Mouse (Mus musculus) liver, postnatal 0 days (tissue): ENCODE results near the gene Natd1. TPM values are rescaled to one million over a fixed set of nuclear protein-coding genes. Genes with fewer than 3 reads are reported as not detected.

Source experiments
- ATAC-seq: fragments of 200-750 bp; cut with Nextera tagmentation; 2 replicates; pipeline ENCODE4 v1.8.0; 2017; ENCODE audit warnings: mild to moderate bottlenecking, moderate library complexity
- DNase-seq: peaks from one replicate; pipeline ENCODE4 v3.0.0-alpha.2; 2016
- H3K27ac ChIP-seq: fragments of 300-500 bp; sonication (generic); 2 replicates; pipeline ENCODE4 v1.5.1; 2014; ENCODE audit warnings: antibody characterized with exemption, moderate library complexity, mild to moderate bottlenecking, low read depth
- H3K27me3 ChIP-seq: fragments of 300-500 bp; sonication (generic); 2 replicates; pipeline ENCODE4 v1.6.1; 2014; ENCODE audit warnings: low read length, control low read depth, mixed read lengths; ENCODE audit not compliant: insufficient read depth
- H3K36me3 ChIP-seq: fragments of 300-500 bp; sonication (generic); replicated peaks from 2 replicates; pipeline ENCODE4 v1.6.1; 2014; ENCODE audit warnings: mild to moderate bottlenecking, control low read depth, low read length, moderate library complexity, mixed read lengths; ENCODE audit not compliant: insufficient read depth
- H3K4me1 ChIP-seq: fragments of 300-500 bp; sonication (generic); 2 replicates; pipeline ENCODE4 v1.6.1; 2014; ENCODE audit warnings: antibody characterized with exemption, mild to moderate bottlenecking, control low read depth; ENCODE audit not compliant: insufficient read depth
- H3K4me2 ChIP-seq: fragments of 300-500 bp; sonication (generic); 2 replicates; pipeline ENCODE4 v1.6.1; 2014; ENCODE audit warnings: low read depth, mild to moderate bottlenecking, low read length, moderate library complexity, mixed read lengths
- H3K4me3 ChIP-seq: fragments of 300-500 bp; sonication (generic); 2 replicates; pipeline ENCODE4 v1.5.1; 2014; ENCODE audit warnings: low read depth, low read length
- H3K9ac ChIP-seq: fragments of 300-500 bp; sonication (generic); replicated peaks from 2 replicates; pipeline ENCODE4 v1.6.1; 2014; ENCODE audit warnings: mild to moderate bottlenecking, moderate library complexity
- H3K9me3 ChIP-seq: fragments of 300-500 bp; sonication (generic); 2 replicates; pipeline ENCODE4 v1.6.1; 2016; ENCODE audit warnings: mild to moderate bottlenecking, control low read depth, low read length, mixed read lengths
- CTCF ChIP-seq: sonication (generic); IDR thresholded peaks from 2 replicates; pipeline ENCODE4 v1.5.1; 2016; ENCODE audit warnings: antibody characterized with exemption, low read depth
- EP300 ChIP-seq: IDR thresholded peaks from 2 replicates; pipeline ENCODE4 v1.6.1; 2016; ENCODE audit warnings: antibody characterized with exemption, low read depth, mild to moderate bottlenecking
- WGBS: fragments of 180-500 bp; shearing (Covaris S2); extraction: QIAGEN DNeasy Blood & Tissue Kit; methylation state at CpG from one replicate; pipeline ENCODE4 v1.1.7; 2014; ENCODE audit not compliant: insufficient replicate concordance; 5-methylcytosine and 5-hydroxymethylcytosine counted together
- polyA plus RNA-seq: library from polyadenylated mRNA; unstranded; fragments of >200 nt; fragmentation: Nextera tagmentation; extraction: Ambion mirVana; gene quantifications from 2 replicates; pipeline ENCODE4 v1.2.1, GENCODE M21; 2015

Natd1 gene
- polyA plus RNA-seq, 1 experiment from 2014 or later = 6.2 TPM

DNA sequence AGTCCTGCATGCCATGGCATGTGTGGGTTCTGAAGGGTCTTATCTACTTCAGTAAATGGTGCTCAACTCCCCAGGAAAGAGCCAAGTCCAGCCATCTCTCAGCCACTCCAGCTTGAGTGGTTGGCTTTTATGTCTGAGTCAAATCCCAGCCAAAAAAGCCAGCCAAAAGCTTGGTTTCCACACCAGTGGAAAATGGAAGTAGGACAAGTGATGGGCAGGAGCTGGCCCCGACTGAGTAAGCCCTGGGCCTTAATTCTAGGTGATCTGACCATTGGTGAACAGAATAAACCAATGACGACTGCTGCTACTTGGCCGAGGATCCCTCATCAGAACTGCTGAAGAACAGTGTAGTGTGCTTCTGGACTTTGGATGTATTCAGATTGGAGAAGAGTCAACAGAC is 47.1 kb downstream of the Natd1 start:
- DNase-seq (no peak), ATAC-seq (no peak)
- 83% methylated on average over 3 of the region's 3 CpGs for WGBS
- TF ChIP-seq EP300 (no peak), CTCF (no peak)
- Histone ChIP-seq H3K36me3 (peaks cover 23% of the 10 kb centered on the region), H3K4me3 (no peak overlapping the region), H3K4me1 (peaks cover 7% of the 10 kb centered on the region; the same call in 1 of the 2 replicates), H3K9me3 (no peaks in the 10 kb centered on the region), H3K27me3 (no peaks in the 10 kb centered on the region), H3K9ac (no peak overlapping the region), H3K27ac (no peak overlapping the region), H3K4me2 (no peak overlapping the region)

DNA sequence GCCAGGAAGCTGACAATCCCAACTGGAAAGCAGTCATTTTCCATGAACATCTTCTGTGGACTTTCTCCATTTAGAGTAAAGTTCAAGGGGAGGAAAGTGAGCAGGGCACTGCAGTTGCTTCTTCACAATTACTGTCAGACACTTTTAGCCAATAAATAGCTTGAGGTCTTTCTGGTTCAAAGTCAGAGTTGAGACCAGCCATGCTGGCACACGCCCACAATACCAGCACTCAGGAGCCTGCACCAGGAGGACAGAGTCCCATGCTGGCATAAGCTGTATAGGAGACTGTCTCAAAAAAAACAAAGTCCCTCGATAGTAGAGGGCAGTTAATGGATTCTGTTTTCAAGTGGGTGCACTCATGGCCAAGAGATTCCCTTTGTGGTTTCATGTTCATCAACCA is 48.5 kb downstream of the Natd1 start:
- Histone ChIP-seq H3K9ac (no peak overlapping the region), H3K4me2 (no peak overlapping the region), H3K9me3 (no peaks in the 10 kb centered on the region), H3K4me1 (peaks cover 7% of the 10 kb centered on the region; the same call in 1 of the 2 replicates), H3K27me3 (no peaks in the 10 kb centered on the region), H3K4me3 (no peak overlapping the region), H3K36me3 (peaks cover 33% of the 10 kb centered on the region), H3K27ac (no peak overlapping the region)
- ATAC-seq = no peak
- WGBS = 69% methylated on average over 2 of the region's 2 CpGs
- DNase-seq = no peak
- no peak for TF ChIP-seq EP300
- no peak for TF ChIP-seq CTCF

DNA sequence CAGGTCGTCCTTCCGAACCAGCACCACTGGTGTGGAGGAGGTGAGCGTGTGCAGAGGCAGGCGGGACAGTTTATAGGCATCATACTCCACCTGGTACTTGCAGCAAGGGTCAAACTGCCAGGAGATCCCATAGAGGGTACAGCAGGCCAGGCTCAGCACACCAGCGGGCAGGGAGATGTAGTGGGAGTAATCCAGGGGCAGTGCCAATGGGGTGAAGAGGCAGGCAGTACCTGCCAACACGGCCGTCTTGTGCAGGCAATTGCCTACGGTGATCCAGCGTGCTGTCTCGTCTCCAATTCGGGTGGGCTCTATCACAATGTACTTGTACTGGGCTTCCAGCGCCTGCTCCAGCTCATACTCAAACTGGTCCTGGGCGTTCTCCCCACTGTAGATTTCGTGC is 49.6 kb downstream of the Natd1 start:
- no peak for DNase-seq
- H3K4me3 ChIP-seq = no peak overlapping the region

DNA sequence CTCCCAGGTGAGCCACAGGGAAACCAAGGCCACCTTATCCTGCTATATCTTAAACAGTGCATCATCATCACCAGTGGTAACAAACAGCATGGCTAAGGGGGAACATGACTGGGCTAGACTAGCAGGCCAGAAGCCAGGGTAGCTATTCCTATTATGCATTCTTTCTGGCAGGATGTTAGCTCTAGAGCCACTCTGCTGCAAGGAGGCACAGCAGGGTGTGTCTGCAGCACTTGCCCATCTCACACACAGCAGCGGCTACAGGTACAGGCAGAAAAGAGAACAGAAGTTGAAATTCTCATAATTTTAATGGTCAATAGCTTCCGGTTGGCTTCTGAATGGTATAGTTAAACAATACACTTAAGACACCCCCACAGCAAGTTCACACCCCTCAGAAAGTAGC is 50.4 kb downstream of the Natd1 start:
- Histone ChIP-seq H3K4me3 (no peak overlapping the region), H3K4me2 (no peak overlapping the region), H3K4me1 (peaks cover 7% of the 10 kb centered on the region; the same call in 1 of the 2 replicates), H3K27ac (no peak overlapping the region), H3K9me3 (no peaks in the 10 kb centered on the region), H3K36me3 (peaks cover 35% of the 10 kb centered on the region), H3K27me3 (no peaks in the 10 kb centered on the region), H3K9ac (no peak overlapping the region)
- DNase-seq (no peak), ATAC-seq (no peak)
- 85% methylated on average over 2 of the region's 2 CpGs for WGBS
- no peak for TF ChIP-seq EP300

More for the DNA sequence above, 49.6 kb downstream of the Natd1 start:
- no peak for ATAC-seq
- TF ChIP-seq CTCF (no peak), EP300 (no peak)
- H3K9ac ChIP-seq = no peak overlapping the region
- H3K4me2 ChIP-seq = no peak overlapping the region
- H3K4me1 ChIP-seq = peaks cover 7% of the 10 kb centered on the region; the same call in 1 of the 2 replicates
- H3K27ac ChIP-seq = no peak overlapping the region
- H3K36me3 ChIP-seq = peaks cover 33% of the 10 kb centered on the region
- no peaks in the 10 kb centered on the region for H3K27me3 ChIP-seq
- WGBS = 88% methylated on average over 14 of the region's 14 CpGs
- no peaks in the 10 kb centered on the region for H3K9me3 ChIP-seq

DNA sequence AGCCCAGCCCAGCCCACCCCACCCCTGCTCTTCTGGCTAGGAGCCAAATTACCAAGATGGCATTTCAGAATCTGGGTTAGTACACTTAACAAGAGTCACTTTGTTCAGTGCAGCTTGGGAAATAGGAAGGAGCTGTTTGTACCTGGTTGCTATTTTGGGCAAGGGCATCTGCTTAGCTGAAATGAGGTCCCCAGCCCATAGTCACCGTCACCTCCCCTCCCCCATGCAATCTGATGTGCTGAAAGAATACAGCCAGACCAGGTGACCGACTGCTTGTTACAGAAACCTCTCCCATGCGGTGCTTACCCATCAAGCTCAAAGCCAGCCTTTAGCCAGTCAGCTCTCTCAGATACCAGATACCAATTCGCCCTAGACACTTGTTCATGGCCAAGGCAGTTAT is 51.4 kb downstream of the Natd1 start:
- Histone ChIP-seq H3K36me3 (peaks cover 38% of the 10 kb centered on the region), H3K4me2 (no peak overlapping the region), H3K27me3 (no peaks in the 10 kb centered on the region), H3K9me3 (no peaks in the 10 kb centered on the region), H3K27ac (no peak overlapping the region), H3K4me3 (no peak overlapping the region), H3K4me1 (peaks cover 4% of the 10 kb centered on the region; the same call in 1 of the 2 replicates), H3K9ac (no peak overlapping the region)
- WGBS = 71% methylated on average over 4 of the region's 4 CpGs
- DNase-seq (no peak), ATAC-seq (no peak)
- no peak for TF ChIP-seq EP300

DNA sequence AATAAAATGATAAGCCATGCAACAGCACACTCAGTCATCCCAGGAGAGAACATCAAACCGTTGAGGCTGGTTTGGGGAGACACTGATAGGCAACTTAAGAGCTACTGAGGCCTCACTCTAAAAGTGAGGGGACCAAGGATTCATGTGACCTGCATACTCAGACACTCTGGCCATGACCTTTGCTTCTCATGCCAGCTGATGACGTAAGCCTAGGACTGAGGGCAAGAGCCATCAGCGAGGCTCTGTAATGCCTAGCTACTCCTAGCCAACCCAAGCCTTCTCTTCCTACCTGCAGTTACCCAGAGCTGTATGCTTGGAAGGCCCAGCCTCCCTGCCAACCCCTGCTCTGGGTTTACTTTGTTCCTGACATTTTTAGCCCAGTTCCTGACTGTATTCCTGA is 52.6 kb downstream of the Natd1 start:
- 71% methylated on average over 3 of the region's 3 CpGs for whole genome bisulfite sequencing
- no peaks in the 10 kb centered on the region for H3K27me3 ChIP-seq
- no peak overlapping the region for H3K4me3 ChIP-seq
- DNase-seq (no peak), ATAC-seq (peak; percentile 67)
- H3K4me1 ChIP-seq = no peaks in the 10 kb centered on the region
- peaks cover 41% of the 10 kb centered on the region for H3K36me3 ChIP-seq
- no peaks in the 10 kb centered on the region for H3K9me3 ChIP-seq
- no peak overlapping the region for H3K27ac ChIP-seq
- no peak overlapping the region for H3K9ac ChIP-seq
- H3K4me2 ChIP-seq = no peak overlapping the region
- TF ChIP-seq CTCF = no peak
- no peak for TF ChIP-seq EP300

DNA sequence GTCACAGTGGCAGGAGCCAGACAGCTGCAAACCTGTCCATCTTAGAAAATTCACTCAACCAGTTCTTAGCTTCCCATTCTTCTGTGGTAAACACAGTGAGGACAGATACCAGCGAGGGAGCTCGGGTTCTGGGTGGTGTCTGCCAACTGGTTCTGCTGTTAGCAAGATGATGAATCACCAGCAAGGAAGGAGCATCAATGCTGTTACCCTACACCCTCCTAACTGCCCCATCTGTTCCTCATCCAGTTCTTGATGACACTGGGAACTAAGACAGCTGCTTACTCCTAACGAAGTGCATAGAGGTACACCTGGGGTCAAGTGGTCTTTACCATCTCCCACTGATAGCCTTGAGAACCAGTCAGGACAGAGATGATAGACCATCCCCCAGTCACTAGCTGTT is 58.0 kb downstream of the Natd1 start:
- Histone ChIP-seq H3K9me3 (no peaks in the 10 kb centered on the region), H3K4me1 (no peaks in the 10 kb centered on the region), H3K27me3 (no peaks in the 10 kb centered on the region), H3K27ac (no peak overlapping the region), H3K4me2 (no peak overlapping the region), H3K9ac (no peak overlapping the region), H3K36me3 (peaks cover 48% of the 10 kb centered on the region), H3K4me3 (no peak overlapping the region)
- ATAC-seq (no peak), DNase-seq (no peak)
- no peak for TF ChIP-seq CTCF
- TF ChIP-seq EP300 = no peak
- WGBS = 74% methylated on average over 3 of the region's 3 CpGs

Other genes starting within 250 kb of the Natd1 start
- 4.2 and 4.6 TPM in 2 replicates for gene Llgl1, start 215.0 kb downstream of the Natd1 start, polyA plus RNA-seq
- 23.3 and 23.4 TPM in 2 replicates for gene Flii, start 187.5 kb downstream of the Natd1 start, polyA plus RNA-seq
- 4.5 and 4.9 TPM in 2 replicates for gene Mief2, start 186.4 kb downstream of the Natd1 start, polyA plus RNA-seq
- gene Top3a, start 137.4 kb downstream of the Natd1 start, polyA plus RNA-seq = 2.5 and 3.2 TPM in 2 replicates
- gene Smcr8, start 137.2 kb downstream of the Natd1 start, polyA plus RNA-seq = 1.9 and 2.0 TPM in 2 replicates
- 100 and 103 TPM in 2 replicates for gene Shmt1, start 103.0 kb downstream of the Natd1 start, polyA plus RNA-seq
- gene Dhrs7b, start 84.1 kb downstream of the Natd1 start, polyA plus RNA-seq = 16.4 TPM in 2 replicates
- 26.7 and 28.8 TPM in 2 replicates for gene Tmem11, start 35.5 kb downstream of the Natd1 start, polyA plus RNA-seq
- gene Map2k3, start 17.3 kb upstream of the Natd1 start, polyA plus RNA-seq = 61.7 and 66.5 TPM in 2 replicates
- gene Kcnj12, start 107.8 kb upstream of the Natd1 start, polyA plus RNA-seq = 0.18 TPM in 1 of 2 replicates, not detected in the other
- 8.1 and 9.4 TPM in 2 replicates for gene Tnfrsf13b, start 212.0 kb upstream of the Natd1 start, polyA plus RNA-seq